Mouse (Mus musculus) telencephalon, adult 2 months (tissue): ENCODE results near the gene Krt79.
A peak's percentile ranks its signal among the peaks of the same experiment; 100 is the strongest.

Experiments used
- DNase-seq: peaks from one replicate; pipeline ENCODE4 v3.0.0-alpha.2; 2011; ENCODE audit warnings: low read depth, low spot score

Krt79 gene

GRCm38 (mm10) chr15:101940274-101940829 lies at the start of gene Krt79:
Gene Krt79, minus strand, starts transcription at chr15:101940324.
- DNase-seq: no peak

DNA sequence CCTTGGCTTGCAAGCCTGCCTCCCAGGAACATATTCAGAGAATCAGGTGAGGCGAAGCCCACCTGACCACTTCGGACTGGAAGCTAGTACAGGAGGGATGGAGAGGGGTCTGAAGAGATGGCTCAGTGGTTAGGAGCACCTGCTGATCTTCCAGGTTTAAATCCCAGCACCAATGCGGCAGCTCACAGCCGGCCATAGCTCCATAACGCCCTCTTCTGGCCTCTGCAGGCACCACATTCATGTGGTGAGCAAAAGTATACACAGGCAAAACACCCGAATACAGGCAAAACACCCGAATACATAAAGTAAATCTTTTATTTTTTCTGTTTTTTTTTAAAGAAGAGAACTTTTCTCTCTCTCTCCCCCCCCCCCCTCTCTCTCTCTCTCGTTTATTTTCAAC lies 48.6 kb upstream of the Krt79 start:
- no peak for DNase-seq

- peak; percentile 29 for DNase-seq
These were observed 48.0 kb upstream of the Krt79 start for GRCm38 (mm10) chr15:101988119-101988518.

GRCm38 (mm10) chr15:101984746-101985145 lies 44.6 kb upstream of the Krt79 start:
- DNase-seq: no peak

- peak; percentile 93 for DNase-seq
These were observed 44.0 kb upstream of the Krt79 start for GRCm38 (mm10) chr15:101983949-101984601.

GRCm38 (mm10) chr15:101983315-101983948 lies 43.3 kb upstream of the Krt79 start:
- DNase-seq: no peak

DNA sequence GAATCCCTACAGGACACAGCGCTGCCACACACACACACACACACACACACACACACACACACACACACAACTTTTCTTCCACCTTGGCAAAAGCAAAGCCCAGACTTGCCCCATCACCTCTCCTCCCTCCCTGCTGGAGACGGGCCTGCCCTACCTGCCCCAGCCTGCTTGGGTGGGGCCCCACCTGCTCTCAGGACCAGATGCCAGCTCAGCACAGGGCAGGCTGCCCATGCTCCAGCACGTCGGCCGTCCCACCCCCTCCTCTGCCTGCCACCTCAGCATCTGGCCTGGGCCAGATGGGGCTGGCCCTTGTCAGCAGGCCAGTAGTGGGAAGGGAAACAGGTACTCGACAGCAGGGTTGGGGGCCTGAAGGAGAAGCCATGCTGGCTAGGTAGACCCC lies 40.7 kb upstream of the Krt79 start:
- DNase-seq: no peak

- no peak for DNase-seq
These were observed 37.1 kb upstream of the Krt79 start for GRCm38 (mm10) chr15:101977043-101977726.

GRCm38 (mm10) chr15:101976641-101977040 lies 36.5 kb upstream of the Krt79 start:
- DNase-seq: no peak

- no peak for DNase-seq
These were observed 35.9 kb upstream of the Krt79 start for GRCm38 (mm10) chr15:101976023-101976422.

DNA sequence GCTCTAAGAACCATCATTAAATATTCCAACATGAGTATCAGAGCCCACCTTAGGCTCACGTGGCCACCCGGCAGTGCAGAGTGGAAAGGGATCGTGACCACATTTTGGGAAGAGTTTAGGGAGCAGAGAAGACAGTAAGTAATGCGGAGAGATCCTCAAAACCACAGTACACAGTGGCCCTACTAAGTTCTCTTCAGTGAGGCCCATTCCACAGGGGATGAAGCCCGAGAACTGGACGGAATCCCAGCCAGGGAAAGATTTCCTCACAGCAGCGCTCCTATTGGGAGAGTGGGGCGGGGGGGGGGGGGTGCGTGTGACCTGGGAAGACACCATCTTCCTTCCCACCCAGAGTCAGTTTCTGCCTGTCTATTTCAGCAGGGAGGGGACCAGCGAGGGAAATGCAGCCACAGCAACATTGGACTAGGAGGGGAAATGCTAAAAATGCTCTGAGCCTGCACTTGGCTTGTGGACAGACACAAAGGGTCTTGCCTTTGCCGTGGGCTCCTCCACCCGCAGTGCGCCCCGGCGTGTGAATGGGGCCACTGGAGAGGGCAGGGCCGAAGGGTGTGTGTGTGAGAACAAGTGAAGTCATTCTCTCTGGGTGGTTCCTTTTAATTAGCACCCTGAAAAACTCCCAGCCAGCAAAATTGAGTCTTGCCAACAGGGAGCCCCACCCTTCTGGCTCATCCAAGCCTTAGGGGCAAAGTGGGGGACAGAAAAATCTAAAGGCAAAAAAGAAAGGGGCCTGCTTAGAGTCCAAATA lies 34.1 kb upstream of the Krt79 start:
- DNase-seq: no peak

DNA sequence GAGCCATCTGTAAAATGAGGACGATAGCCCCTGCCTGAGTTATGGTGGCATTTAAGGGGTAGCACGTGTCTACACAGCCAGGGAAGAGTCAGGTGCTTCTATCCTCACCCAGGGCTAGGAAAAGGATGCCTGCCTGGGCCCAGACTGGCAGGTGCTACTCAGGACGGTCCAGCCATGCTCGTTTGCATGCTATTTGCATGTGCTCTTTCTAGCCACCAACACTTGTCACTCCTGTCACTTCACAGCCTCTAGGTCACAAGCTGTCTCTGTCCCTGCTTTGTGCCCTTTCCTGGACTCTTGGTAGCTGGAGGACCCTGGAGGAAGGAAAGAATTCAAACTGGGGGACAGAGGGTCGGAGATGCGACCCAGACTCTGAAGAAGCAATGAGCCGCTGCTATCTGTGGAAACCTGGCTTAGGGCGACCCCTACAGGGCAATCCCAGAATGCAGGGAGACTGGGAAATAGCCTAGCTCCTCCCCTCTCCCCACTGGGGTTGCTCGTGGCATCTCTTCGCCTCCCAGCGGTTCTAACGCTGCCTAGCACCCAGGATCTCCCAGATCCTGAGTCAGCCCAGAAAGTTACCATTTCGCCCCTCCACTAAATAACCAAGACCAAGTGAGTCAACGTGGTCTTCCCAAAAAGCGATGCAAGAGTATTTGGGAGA lies 33.4 kb upstream of the Krt79 start:
- peak; percentile 59 for DNase-seq

GRCm38 (mm10) chr15:101970536-101970935 lies 30.4 kb upstream of the Krt79 start:
- no peak for DNase-seq

DNA sequence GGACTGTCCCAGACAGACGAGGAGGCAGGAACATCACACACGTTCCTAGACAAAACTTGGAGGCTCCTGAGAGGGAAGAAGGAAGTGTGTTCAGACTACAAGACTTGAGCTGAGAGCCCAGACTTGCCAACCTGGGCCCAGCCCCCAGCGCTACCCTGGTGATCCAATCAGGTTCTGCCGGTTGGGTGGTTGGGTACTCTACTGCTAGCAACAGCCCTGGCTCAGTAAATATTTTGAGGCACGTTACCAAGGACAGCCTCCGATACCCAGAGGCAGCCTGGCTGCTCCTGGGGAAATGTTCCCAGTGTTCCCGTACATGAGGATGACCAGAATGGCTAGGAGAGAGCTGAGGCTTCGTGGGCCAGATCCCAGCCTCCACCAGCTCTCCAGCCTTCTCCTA lies 26.7 kb upstream of the Krt79 start:
- no peak for DNase-seq

DNA sequence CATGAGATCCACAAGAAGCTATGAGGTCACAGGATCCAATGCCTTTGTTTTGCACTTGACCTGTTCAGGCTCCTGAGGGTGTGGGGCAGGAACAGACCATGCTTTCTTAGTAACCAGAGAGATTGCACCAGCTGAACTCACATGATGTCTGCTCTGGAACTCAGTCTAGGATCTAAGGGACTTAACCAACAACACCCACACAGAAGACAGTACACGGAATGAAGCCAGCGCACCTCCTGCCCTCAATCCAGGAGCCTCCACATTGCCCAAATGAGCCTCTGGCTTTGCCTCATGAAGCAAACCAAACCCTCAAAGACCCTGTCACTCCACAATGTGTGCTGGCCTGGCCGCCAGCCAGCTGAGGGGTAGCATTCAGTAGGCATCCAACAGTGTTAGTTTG lies 18.8 kb upstream of the Krt79 start:
- DNase-seq: no peak

DNA sequence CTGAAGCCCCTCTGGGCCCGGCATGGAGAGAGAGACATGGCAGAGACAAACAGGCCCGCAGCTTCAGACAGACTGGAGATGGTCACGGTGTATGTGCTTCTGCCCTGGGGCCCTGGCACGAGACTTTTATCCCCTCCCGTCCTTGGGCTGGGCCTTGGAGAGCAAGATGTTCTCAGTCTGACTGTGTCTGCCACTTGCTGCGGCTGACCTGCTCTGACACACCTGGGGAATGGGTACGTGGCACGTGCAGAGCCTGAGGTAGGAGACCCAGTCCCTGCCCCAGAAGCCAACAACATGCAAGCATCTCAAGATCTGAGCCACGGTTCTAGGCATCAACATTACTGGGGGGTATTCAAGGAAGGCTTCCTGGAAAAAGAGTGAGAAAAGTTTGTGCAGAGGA lies 14.1 kb upstream of the Krt79 start, which contains the start of gene Krt78:
TSS of gene Krt78 (minus strand) at position 101 of the 400 bp plus-strand sequence.
- no peak for DNase-seq

DNA sequence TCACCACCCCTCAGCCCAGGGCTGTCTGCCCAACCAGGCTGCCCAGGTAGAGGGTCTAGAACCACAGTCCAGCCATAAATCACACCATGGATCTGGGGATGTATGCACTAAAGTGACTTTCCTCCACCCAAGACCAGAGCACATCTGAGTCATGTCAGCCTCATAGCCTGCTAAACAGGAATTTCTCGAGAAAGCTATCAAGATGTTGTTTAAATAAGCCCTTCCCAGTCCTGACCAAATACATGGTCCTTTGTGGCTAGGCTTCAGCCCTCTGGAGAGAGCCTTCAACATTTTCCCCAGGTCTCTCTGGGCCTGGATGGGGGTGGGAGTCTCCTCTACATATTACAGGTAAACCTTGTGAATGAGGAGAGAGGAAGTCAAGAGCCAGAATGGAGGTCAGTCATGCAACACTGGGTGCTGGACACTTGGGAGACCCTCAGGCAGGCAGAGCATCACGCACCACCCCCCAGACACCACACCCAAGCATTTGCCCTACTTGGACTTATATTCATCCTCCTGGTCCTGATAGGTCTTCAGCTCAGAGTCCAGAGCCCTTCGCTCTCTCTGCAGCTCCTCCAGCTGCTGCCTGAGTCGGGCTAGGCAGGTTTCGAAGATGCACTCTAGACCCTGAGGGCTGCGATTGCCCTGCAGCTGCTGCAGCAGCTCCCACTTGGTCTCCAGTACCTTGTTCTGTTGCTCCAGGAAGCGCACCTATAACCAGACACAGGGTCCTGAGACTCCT lies 12.8 kb upstream of the Krt79 start:
- DNase-seq: no peak

GRCm38 (mm10) chr15:101945430-101945829 lies 5.3 kb upstream of the Krt79 start:
- DNase-seq: no peak

DNA sequence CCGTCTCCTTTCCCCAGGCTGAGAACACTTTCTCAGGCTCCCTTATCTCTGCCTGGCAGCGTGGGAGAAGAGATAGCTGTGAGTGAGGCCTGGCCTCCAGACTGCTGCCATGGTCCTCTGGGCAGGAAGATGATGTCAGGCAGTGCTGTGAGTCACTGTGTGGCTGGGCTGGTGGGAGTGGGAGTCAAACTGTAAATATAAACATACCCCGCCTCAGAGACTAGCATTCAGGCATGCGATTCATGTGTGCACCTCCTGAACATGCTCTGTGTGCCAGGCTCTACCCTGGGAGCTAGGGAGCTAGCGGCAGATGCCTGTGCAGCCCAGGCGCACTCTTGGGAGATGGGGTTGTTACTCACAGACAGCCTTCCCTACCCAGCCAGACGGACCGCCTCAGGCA lies 1.8 kb upstream of the Krt79 start:
- DNase-seq: no peak

DNA sequence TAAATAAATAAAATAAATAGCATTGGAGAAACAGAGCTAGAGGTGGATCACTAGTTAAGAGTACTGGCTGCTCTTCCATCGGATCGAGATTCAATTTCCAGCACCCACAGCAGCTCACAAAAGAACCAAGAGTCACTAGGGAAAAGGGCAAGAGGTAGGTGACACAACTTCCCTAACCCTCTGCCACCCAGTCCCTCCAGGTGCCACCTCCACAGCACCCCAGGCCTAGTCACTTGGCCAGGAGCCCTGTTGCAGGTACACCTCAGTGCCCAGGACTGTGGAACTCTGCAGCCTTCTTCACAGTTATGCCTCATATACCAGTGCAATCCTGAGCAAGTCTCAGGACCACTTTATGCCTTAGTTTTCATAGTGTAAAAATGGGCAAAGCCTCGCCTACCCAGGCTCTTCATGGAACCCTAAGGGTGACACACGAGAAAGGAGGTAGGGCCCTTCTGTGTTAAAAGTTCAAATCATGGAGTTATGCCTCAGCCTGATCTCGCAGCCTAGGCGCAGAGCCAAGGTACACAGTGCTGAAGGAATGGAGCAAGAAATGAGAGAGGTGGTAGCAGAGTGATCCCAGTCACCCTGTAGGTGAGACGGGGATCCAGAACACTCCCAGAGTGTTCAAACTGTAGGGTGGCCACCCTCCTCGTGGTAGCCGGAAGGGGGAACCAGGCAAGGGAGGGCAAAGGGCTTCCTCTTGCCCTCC lies 1.4 kb downstream of the Krt79 start:
- DNase-seq: no peak
